Mouse (Mus musculus) forebrain, embryonic 11.5 days (tissue): Measurements from ENCODE around the gene Pigf. TPM values are rescaled to one million over a fixed set of nuclear protein-coding genes. Genes with fewer than 3 reads are reported as not detected.

Experiments used
- polyA plus RNA-seq: library from polyadenylated mRNA; unstranded; fragments of >200 nt; fragmentation: Nextera tagmentation; extraction: Ambion mirVana; gene quantifications from 2 replicates; pipeline ENCODE4 v1.2.1, GENCODE M21; 2014

Pigf gene
- polyA plus RNA-seq, 1 experiment from 2014 or later, result 43.8 TPM

Other genes with a start within 250 kb of the Pigf start
- not detected in 2 replicates for gene Tmem247, start 108.1 kb downstream of the Pigf start, polyA plus RNA-seq
- gene Atp6v1e2, start 77.5 kb downstream of the Pigf start, polyA plus RNA-seq, result not detected in 2 replicates
- gene Rhoq, start 62.3 kb downstream of the Pigf start, polyA plus RNA-seq, result 11.5 TPM in 2 replicates
- gene Cript, start 144 bp upstream of the Pigf start, polyA plus RNA-seq, result 147 and 169 TPM in 2 replicates
- gene Socs5, start 82.3 kb upstream of the Pigf start, polyA plus RNA-seq, result 10.5 and 11.0 TPM in 2 replicates
- 65.6 and 66.7 TPM in 2 replicates for gene Mcfd2, start 240.5 kb upstream of the Pigf start, polyA plus RNA-seq